Mouse (Mus musculus) stomach, embryonic 16.5 days (tissue): ENCODE data around the gene Gm15155. TPM values are rescaled to one million over a fixed set of nuclear protein-coding genes. Genes with fewer than 3 reads are reported as not detected.

Experiments
- ATAC-seq: fragments of 200-750 bp; cut with Nextera tagmentation; 2 replicates; pipeline ENCODE4 v1.8.0; 2017; ENCODE audit warnings: moderate number of reproducible peaks, moderate TSS enrichment; ENCODE audit not compliant: insufficient read depth, low FRiP score
- H3K27ac ChIP-seq: fragments of 300-500 bp; sonication (generic); 2 replicates; pipeline ENCODE4 v1.5.1; 2014; ENCODE audit warnings: low read length
- H3K27me3 ChIP-seq: fragments of 300-500 bp; sonication (generic); 2 replicates; pipeline ENCODE4 v1.6.1; 2014; ENCODE audit warnings: low read length, control low read depth, mixed read lengths; ENCODE audit not compliant: control insufficient read depth, insufficient read depth
- H3K36me3 ChIP-seq: fragments of 300-500 bp; sonication (generic); 2 replicates; pipeline ENCODE4 v1.6.1; 2014; ENCODE audit warnings: low read length; ENCODE audit not compliant: control insufficient read depth, insufficient read depth
- H3K4me1 ChIP-seq: fragments of 300-500 bp; sonication (generic); 2 replicates; pipeline ENCODE4 v1.6.1; 2014; ENCODE audit warnings: low read length, control low read depth, mixed read lengths; ENCODE audit not compliant: control insufficient read depth, insufficient read depth
- H3K4me2 ChIP-seq: fragments of 300-500 bp; sonication (generic); 2 replicates; pipeline ENCODE4 v1.6.1; 2014; ENCODE audit warnings: low read depth, low read length, mixed read lengths
- H3K4me3 ChIP-seq: fragments of 300-500 bp; sonication (generic); replicated peaks from 2 replicates; pipeline ENCODE4 v1.5.1; 2014; ENCODE audit warnings: mild to moderate bottlenecking, low read length
- H3K9ac ChIP-seq: fragments of 300-500 bp; sonication (generic); 2 replicates; pipeline ENCODE4 v1.6.1; 2014; ENCODE audit warnings: low read length
- H3K9me3 ChIP-seq: fragments of 300-500 bp; sonication (generic); replicated peaks from 2 replicates; pipeline ENCODE4 v1.6.1; 2016; ENCODE audit warnings: low read length, control low read depth; ENCODE audit not compliant: control insufficient read depth
- WGBS: fragments of 180-500 bp; shearing (Covaris S2); extraction: QIAGEN DNeasy Blood & Tissue Kit; methylation state at CpG from one replicate; pipeline ENCODE4 v1.1.7; 2014; 5-methylcytosine and 5-hydroxymethylcytosine counted together
- polyA plus RNA-seq: library from polyadenylated mRNA; unstranded; fragments of >200 nt; fragmentation: Nextera tagmentation; extraction: Ambion mirVana; gene quantifications from 2 replicates; pipeline ENCODE4 v1.2.1, GENCODE M21; 2015

Gene Gm15155
- not detected in 2 replicates for polyA plus RNA-seq

- 19% methylated on average over 19 of the region's 19 CpGs for WGBS
Measured at GRCm38 (mm10) chrX:155624341-155624841, at the start of gene Gm15155. Gene Gm15155, plus strand, starts transcription at chrX:155624741.

GRCm38 (mm10) chrX:155579791-155580190 lies 44.8 kb upstream of the Gm15155 start:
- peak; percentile 50; the same call in 1 of the 2 replicates for ATAC-seq
- Histone ChIP-seq H3K27me3 (no peaks in the 10 kb centered on the region), H3K4me3 (no peak overlapping the region)

More at GRCm38 (mm10) chrX:155624341-155624841, at the start of gene Gm15155:
- Histone ChIP-seq H3K9ac (peak within 1 kb of the TSS; percentile 55; the same call in 1 of the 2 replicates), H3K4me2 (peak within 1 kb of the TSS; percentile 70), H3K4me1 (peaks cover 2% of the 10 kb centered on the region; the same call in 1 of the 2 replicates), H3K9me3 (no peaks in the 10 kb centered on the region), H3K27ac (no peak within 1 kb of the TSS), H3K4me3 (peak within 1 kb of the TSS; percentile 51), H3K36me3 (no peaks in the 10 kb centered on the region), H3K27me3 (peaks cover 15% of the 10 kb centered on the region; the same call in 1 of the 2 replicates)
- ATAC-seq, result peak; percentile 21; the same call in 1 of the 2 replicates

GRCm38 (mm10) chrX:155584586-155584985 lies 40.0 kb upstream of the Gm15155 start:
- no peak for ATAC-seq
- Histone ChIP-seq H3K27ac (no peak overlapping the region), H3K4me3 (no peak overlapping the region), H3K9ac (no peak overlapping the region), H3K9me3 (no peaks in the 10 kb centered on the region), H3K4me2 (no peak overlapping the region), H3K4me1 (no peaks in the 10 kb centered on the region), H3K27me3 (no peaks in the 10 kb centered on the region), H3K36me3 (no peaks in the 10 kb centered on the region)
- 59% methylated on average over 2 of the region's 2 CpGs for WGBS

More at GRCm38 (mm10) chrX:155579791-155580190, 44.8 kb upstream of the Gm15155 start:
- Histone ChIP-seq H3K27ac (no peak overlapping the region), H3K9me3 (no peaks in the 10 kb centered on the region), H3K9ac (no peak overlapping the region), H3K4me1 (no peaks in the 10 kb centered on the region), H3K4me2 (no peak overlapping the region), H3K36me3 (no peaks in the 10 kb centered on the region)

- Histone ChIP-seq H3K27me3 (no peaks in the 10 kb centered on the region), H3K9me3 (no peaks in the 10 kb centered on the region), H3K4me2 (no peak overlapping the region), H3K4me3 (no peak overlapping the region), H3K36me3 (no peaks in the 10 kb centered on the region), H3K4me1 (no peaks in the 10 kb centered on the region), H3K9ac (no peak overlapping the region), H3K27ac (no peak overlapping the region)
- ATAC-seq, result no peak
- 81% methylated on average over 3 of the region's 3 CpGs for WGBS
Measured at GRCm38 (mm10) chrX:155591490-155591889, 33.1 kb upstream of the Gm15155 start.

- Histone ChIP-seq H3K27me3 (no peaks in the 10 kb centered on the region), H3K9ac (no peak overlapping the region), H3K27ac (no peak overlapping the region), H3K9me3 (no peaks in the 10 kb centered on the region), H3K4me3 (no peak overlapping the region), H3K4me1 (no peaks in the 10 kb centered on the region), H3K36me3 (no peaks in the 10 kb centered on the region), H3K4me2 (no peak overlapping the region)
- ATAC-seq, result no peak
- 56% methylated on average over 2 of the region's 2 CpGs for WGBS
Measured at GRCm38 (mm10) chrX:155592467-155592866, 32.1 kb upstream of the Gm15155 start.

- no peak for ATAC-seq
- H3K4me1 ChIP-seq, result no peaks in the 10 kb centered on the region
- no peak overlapping the region for H3K9ac ChIP-seq
- no peak overlapping the region for H3K4me2 ChIP-seq
- no peak overlapping the region for H3K27ac ChIP-seq
- H3K27me3 ChIP-seq, result no peaks in the 10 kb centered on the region
- H3K9me3 ChIP-seq, result no peaks in the 10 kb centered on the region
- H3K36me3 ChIP-seq, result no peaks in the 10 kb centered on the region
- no peak overlapping the region for H3K4me3 ChIP-seq
- WGBS, result 59% methylated on average over 1 of the region's 1 CpGs
Measured at GRCm38 (mm10) chrX:155594685-155595084, 29.9 kb upstream of the Gm15155 start.

- ATAC-seq, result no peak
- no peaks in the 10 kb centered on the region for H3K4me1 ChIP-seq
- no peak overlapping the region for H3K9ac ChIP-seq
- H3K27ac ChIP-seq, result no peak overlapping the region
- H3K4me3 ChIP-seq, result no peak overlapping the region
- no peaks in the 10 kb centered on the region for H3K27me3 ChIP-seq
- no peaks in the 10 kb centered on the region for H3K9me3 ChIP-seq
- no peaks in the 10 kb centered on the region for H3K36me3 ChIP-seq
- H3K4me2 ChIP-seq, result no peak overlapping the region
Measured at GRCm38 (mm10) chrX:155596390-155596789, 28.2 kb upstream of the Gm15155 start.

- Histone ChIP-seq H3K4me2 (no peak overlapping the region), H3K36me3 (no peaks in the 10 kb centered on the region), H3K4me1 (no peaks in the 10 kb centered on the region), H3K4me3 (no peak overlapping the region), H3K27me3 (no peaks in the 10 kb centered on the region), H3K9me3 (no peaks in the 10 kb centered on the region), H3K27ac (no peak overlapping the region), H3K9ac (no peak overlapping the region)
- no peak for ATAC-seq
- 70% methylated on average over 2 of the region's 2 CpGs for WGBS
Measured at GRCm38 (mm10) chrX:155601196-155601595, 23.3 kb upstream of the Gm15155 start.

- 9% methylated on average over 24 of the region's 24 CpGs for WGBS
- peak; percentile 29; the same call in 1 of the 2 replicates for ATAC-seq
- Histone ChIP-seq H3K4me1 (peaks cover 2% of the 10 kb centered on the region; the same call in 1 of the 2 replicates), H3K4me3 (peak overlapping the region; percentile 51), H3K9ac (peak overlapping the region; percentile 55), H3K27me3 (peaks cover 15% of the 10 kb centered on the region; the same call in 1 of the 2 replicates), H3K36me3 (no peaks in the 10 kb centered on the region), H3K27ac (no peak overlapping the region), H3K9me3 (no peaks in the 10 kb centered on the region), H3K4me2 (peak overlapping the region; percentile 70)
Measured at GRCm38 (mm10) chrX:155622527-155622926, 2.0 kb upstream of the Gm15155 start.
